Mouse (Mus musculus) kidney, adult 2 months (tissue): ENCODE data around the gene Eefsec. TPM values are rescaled to one million over a fixed set of nuclear protein-coding genes. Genes with fewer than 3 reads are reported as not detected.

Experiments used
- DNase-seq: peaks from one replicate; pipeline ENCODE4 v3.0.0; 2021
- H3K27ac ChIP-seq: fragments of 200-500 bp; 2 replicates; pipeline ENCODE4 v1.5.1; 2012; ENCODE audit warnings: low read depth, low read length, control low read depth, inconsistent platforms; ENCODE audit not compliant: insufficient read depth
- H3K27me3 ChIP-seq: fragments of 200-500 bp; replicated peaks from 2 replicates; pipeline ENCODE4 v1.6.1; 2012; ENCODE audit warnings: mild to moderate bottlenecking, moderate library complexity, low read length, inconsistent platforms; ENCODE audit not compliant: control insufficient read depth, insufficient read depth
- H3K36me3 ChIP-seq: fragments of 200-500 bp; 2 replicates; pipeline ENCODE4 v1.6.1; 2012; ENCODE audit warnings: mild to moderate bottlenecking, moderate library complexity, low read length, inconsistent platforms; ENCODE audit not compliant: control insufficient read depth, insufficient read depth
- H3K4me1 ChIP-seq: fragments of 200-500 bp; 2 replicates; pipeline ENCODE4 v1.6.1; 2011; ENCODE audit warnings: low read length; ENCODE audit not compliant: control insufficient read depth, insufficient read depth
- H3K4me3 ChIP-seq: fragments of 200-500 bp; 2 replicates; pipeline ENCODE4 v1.5.1; 2011; ENCODE audit warnings: mild to moderate bottlenecking, low read depth, low read length, control low read depth; ENCODE audit not compliant: insufficient read depth
- CTCF ChIP-seq: fragments of 200-500 bp; conservative IDR thresholded peaks from 2 replicates; pipeline ENCODE4 v1.5.1; 2011; ENCODE audit warnings: low read depth, mild to moderate bottlenecking, control low read depth, low read length, moderate library complexity, mixed read lengths; ENCODE audit not compliant: insufficient read depth, insufficient read length
- POLR2A ChIP-seq: fragments of 200-500 bp; IDR thresholded peaks from one replicate; pipeline ENCODE4 v1.6.1; 2011; ENCODE audit warnings: low read depth, low read length, control low read depth
- WGBS: fragments of 180-500 bp; shearing (Covaris S2); methylation state at CpG from one replicate; pipeline ENCODE4 v1.1.7; 2018; 5-methylcytosine and 5-hydroxymethylcytosine counted together
- polyA plus RNA-seq: library from polyadenylated mRNA; depleted of rRNA; stranded (reverse); fragments of >200 nt; gene quantifications from 2 replicates; pipeline ENCODE4 v1.2.3, GENCODE M21; 2012

Gene Eefsec
- polyA plus RNA-seq, 1 experiment, result 32.5 TPM

- Histone ChIP-seq H3K4me3 (no peak overlapping the region), H3K27ac (no peak overlapping the region), H3K4me1 (no peaks in the 10 kb centered on the region), H3K36me3 (no peaks in the 10 kb centered on the region), H3K27me3 (no peaks in the 10 kb centered on the region)
- TF ChIP-seq POLR2A, result no peak
- no peak for TF ChIP-seq CTCF
- no peak for DNase-seq
- WGBS, result 85% methylated on average over 2 of the region's 2 CpGs
These were observed 168.2 kb downstream of the Eefsec start for GRCm38 (mm10) chr6:88278141-88278540.

GRCm38 (mm10) chr6:88277242-88277641 lies 169.1 kb downstream of the Eefsec start:
- TF ChIP-seq CTCF (no peak), POLR2A (no peak)
- WGBS, result 94% methylated on average over 4 of the region's 4 CpGs
- H3K36me3 ChIP-seq, result no peaks in the 10 kb centered on the region
- DNase-seq, result no peak
- no peaks in the 10 kb centered on the region for H3K27me3 ChIP-seq
- no peak overlapping the region for H3K4me3 ChIP-seq
- no peak overlapping the region for H3K27ac ChIP-seq
- H3K4me1 ChIP-seq, result no peaks in the 10 kb centered on the region

- TF ChIP-seq CTCF, result no peak
- no peak for TF ChIP-seq POLR2A
- 85% methylated on average over 4 of the region's 4 CpGs for WGBS
- Histone ChIP-seq H3K36me3 (no peaks in the 10 kb centered on the region), H3K4me1 (no peaks in the 10 kb centered on the region), H3K4me3 (no peak overlapping the region), H3K27me3 (no peaks in the 10 kb centered on the region), H3K27ac (no peak overlapping the region)
- DNase-seq, result no peak
These were observed 170.1 kb downstream of the Eefsec start for GRCm38 (mm10) chr6:88276221-88276620.

DNA sequence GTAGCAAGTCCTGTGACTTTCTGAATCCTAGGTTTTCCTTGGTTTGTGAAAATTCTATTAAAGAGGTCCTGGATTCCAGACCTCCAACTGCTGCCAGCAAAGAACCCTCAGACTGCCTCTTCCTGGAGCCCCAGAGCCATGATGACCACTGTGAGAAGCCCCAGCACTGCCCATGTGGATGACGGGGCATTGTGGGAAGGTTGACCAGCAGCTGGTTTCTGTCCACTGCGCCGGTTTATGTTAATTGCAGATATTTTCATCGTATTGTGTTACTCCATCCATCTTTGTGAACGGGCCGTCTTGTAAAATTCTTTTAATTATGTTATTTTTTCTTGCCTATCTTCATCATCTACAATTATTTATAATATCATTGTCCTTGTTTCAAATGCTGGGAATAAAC lies 171.7 kb downstream of the Eefsec start:
- WGBS, result 67% methylated on average over 6 of the region's 6 CpGs
- no peak overlapping the region for H3K4me3 ChIP-seq
- H3K4me1 ChIP-seq, result no peaks in the 10 kb centered on the region
- no peak overlapping the region for H3K27ac ChIP-seq
- TF ChIP-seq POLR2A (no peak), CTCF (no peak)
- H3K27me3 ChIP-seq, result no peaks in the 10 kb centered on the region
- no peaks in the 10 kb centered on the region for H3K36me3 ChIP-seq
- no peak for DNase-seq

- DNase-seq, result no peak
- Histone ChIP-seq H3K4me1 (no peaks in the 10 kb centered on the region), H3K27ac (no peak overlapping the region), H3K36me3 (no peaks in the 10 kb centered on the region), H3K27me3 (no peaks in the 10 kb centered on the region), H3K4me3 (no peak overlapping the region)
- WGBS, result 93% methylated on average over 2 of the region's 2 CpGs
- TF ChIP-seq CTCF (no peak), POLR2A (no peak)
These were observed 178.4 kb downstream of the Eefsec start for GRCm38 (mm10) chr6:88267970-88268369.

DNA sequence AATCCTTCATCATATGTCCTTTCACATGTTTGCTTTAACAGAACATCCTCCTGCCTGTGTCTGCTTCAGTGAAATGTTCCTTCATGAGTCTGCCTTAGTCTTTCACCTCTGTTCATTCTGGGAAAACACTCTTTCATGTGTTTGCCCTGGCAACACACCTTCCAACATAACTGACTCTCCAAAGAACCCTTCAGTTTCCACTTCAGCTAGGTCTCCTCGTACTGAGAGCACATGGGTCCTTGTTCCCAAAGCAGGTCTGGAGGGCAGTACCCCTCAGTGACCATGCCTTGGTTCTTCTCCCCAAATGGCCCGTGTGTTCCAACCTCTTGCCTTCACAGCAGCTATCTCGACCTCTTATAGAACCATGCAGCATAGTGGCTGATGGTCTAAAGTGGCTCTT lies 179.3 kb downstream of the Eefsec start:
- DNase-seq, result no peak
- WGBS, result 93% methylated on average over 3 of the region's 3 CpGs
- no peaks in the 10 kb centered on the region for H3K4me1 ChIP-seq
- no peak overlapping the region for H3K4me3 ChIP-seq
- H3K27ac ChIP-seq, result no peak overlapping the region
- TF ChIP-seq POLR2A (no peak), CTCF (no peak)
- H3K36me3 ChIP-seq, result no peaks in the 10 kb centered on the region
- H3K27me3 ChIP-seq, result no peaks in the 10 kb centered on the region

DNA sequence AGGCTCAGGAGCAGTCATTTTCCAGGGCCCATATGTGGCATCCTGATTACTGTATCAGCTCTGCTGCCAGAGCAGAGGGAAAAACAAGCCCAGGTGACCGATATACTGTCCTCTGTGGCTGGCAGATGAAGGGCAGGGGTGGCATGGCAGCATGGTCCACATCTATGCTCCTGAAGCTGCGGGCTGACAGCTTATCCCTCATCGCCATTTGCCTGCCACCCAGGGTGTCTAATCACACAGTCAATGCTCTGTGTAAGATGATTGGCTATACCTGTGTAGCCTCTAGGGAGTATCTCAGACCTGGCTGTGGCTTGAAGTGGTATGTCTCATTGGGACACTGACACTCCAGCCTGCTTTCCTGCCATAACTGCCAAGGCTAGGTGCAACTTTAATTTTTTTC lies 180.3 kb downstream of the Eefsec start:
- 95% methylated on average over 3 of the region's 3 CpGs for WGBS
- no peak overlapping the region for H3K4me3 ChIP-seq
- no peak for DNase-seq
- H3K36me3 ChIP-seq, result no peaks in the 10 kb centered on the region
- no peak for TF ChIP-seq POLR2A
- TF ChIP-seq CTCF, result no peak
- H3K27ac ChIP-seq, result no peak overlapping the region
- H3K4me1 ChIP-seq, result no peaks in the 10 kb centered on the region
- H3K27me3 ChIP-seq, result no peaks in the 10 kb centered on the region

DNA sequence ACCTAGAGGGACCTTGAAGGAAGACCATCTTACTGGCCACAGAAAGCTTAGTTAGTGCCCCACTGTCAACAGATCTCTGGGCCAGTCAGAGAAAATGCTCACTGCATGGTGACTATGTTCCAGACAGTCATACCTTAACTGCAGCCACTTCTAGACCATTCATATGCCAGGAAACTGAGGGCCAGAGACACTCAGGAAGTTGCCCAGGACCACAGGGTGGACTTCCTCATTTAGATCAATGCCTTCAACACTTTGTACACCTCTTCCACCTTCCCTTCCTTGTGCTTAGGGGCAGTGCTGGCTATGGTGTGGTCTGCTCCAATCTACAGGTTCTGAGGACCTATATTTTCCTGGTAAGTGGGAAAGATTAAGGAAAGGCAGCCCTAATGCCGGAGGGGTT lies 181.0 kb downstream of the Eefsec start:
- TF ChIP-seq POLR2A (no peak), CTCF (no peak)
- no peak for DNase-seq
- no peak overlapping the region for H3K27ac ChIP-seq
- 93% methylated on average over 1 of the region's 1 CpGs for WGBS
- no peaks in the 10 kb centered on the region for H3K36me3 ChIP-seq
- no peak overlapping the region for H3K4me3 ChIP-seq
- no peaks in the 10 kb centered on the region for H3K27me3 ChIP-seq
- H3K4me1 ChIP-seq, result no peaks in the 10 kb centered on the region
